Mouse (Mus musculus) frontal cortex, postnatal 36 days (tissue): Measurements from ENCODE around the gene C330007P06Rik.
A peak's percentile ranks its signal among the peaks of the same experiment; 100 is the strongest.

Source experiments
- DNase-seq, 2 experiments: peaks; one replicate each; pipeline ENCODE4 v3.0.0; 2022; ENCODE audit warnings: low spot score in 2 of 2

The C330007P06Rik gene

DNA sequence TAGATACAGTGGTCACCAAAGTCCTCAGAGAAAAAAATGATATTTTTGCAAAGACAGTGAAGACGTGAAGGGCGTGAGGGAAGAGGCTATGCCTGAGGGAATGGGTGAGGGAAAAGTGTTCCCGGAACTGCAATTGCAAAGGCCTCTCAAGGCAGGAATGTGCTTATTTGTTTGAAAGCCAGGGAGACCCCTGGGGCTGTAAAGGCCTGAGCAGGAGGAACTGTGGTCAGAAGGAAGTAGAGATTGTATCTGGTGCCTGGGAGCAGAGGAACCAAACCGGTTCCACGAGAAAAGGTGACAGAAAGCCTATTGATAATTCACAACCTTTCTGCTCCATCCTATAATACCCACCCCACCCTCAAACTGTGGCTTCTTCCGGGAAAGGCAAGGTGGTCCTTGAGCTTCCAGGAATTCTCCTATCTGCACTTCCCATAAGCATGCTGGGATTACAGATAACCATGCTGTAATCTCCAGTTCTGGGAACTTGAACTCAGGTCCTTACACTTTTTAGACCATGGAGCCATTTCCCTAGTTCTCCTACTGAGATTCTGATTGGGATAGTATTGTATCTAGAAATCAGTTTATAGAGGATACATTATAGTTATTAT is 36.7 kb downstream of the C330007P06Rik start:
- DNase-seq, result no peak

GRCm38 (mm10) chrX:36833397-36834084 is 40.4 kb downstream of the C330007P06Rik start:
- peak; percentile 50 to 57 for DNase-seq

GRCm38 (mm10) chrX:36831632-36832031 is 42.3 kb downstream of the C330007P06Rik start:
- DNase-seq, result no peak

- no peak for DNase-seq
Measured at GRCm38 (mm10) chrX:36830271-36830670, 43.6 kb downstream of the C330007P06Rik start.

- DNase-seq, result no peak
Measured at GRCm38 (mm10) chrX:36826873-36827272, 47.0 kb downstream of the C330007P06Rik start.

DNA sequence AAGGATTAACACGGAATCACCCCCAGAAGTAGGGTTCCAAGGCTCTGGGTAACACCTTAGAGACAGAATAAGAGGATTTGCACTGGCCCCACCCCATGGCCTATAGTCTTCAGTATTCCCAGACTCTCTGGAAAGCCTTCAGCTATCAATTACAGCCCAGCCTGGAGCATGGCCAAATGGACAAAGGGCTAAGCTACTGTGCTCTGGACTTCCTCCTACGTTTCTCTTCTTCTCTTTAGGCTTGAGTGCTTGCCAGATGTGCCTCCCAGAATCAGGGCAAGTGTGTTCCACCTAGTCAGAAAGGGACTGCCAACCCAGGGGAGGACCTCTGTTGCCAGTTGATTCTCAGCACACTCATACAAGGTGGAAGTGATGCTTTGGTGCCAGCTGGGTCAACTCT is 48.9 kb downstream of the C330007P06Rik start:
- no peak for DNase-seq

- DNase-seq, result no peak
Measured at GRCm38 (mm10) chrX:36823932-36824711, 49.8 kb downstream of the C330007P06Rik start.

DNA sequence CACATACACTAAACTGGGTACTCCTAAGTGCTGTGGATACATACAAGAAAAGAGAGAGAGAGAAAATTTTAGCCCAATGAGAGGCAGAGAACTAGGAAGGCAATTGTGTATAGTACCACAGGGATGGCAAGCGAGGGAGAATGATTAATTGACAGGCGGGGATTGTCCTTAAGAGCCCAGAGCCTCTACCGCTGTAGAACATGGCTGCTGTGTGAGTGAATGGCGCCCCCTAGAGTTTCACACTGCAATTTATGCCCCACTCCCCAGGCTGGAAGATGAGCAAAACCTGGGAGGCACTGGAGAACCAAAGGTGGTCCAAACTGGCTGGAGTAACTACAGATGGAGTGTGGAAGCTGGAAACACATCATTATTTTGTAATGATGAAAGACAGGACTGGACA is 53.7 kb downstream of the C330007P06Rik start:
- DNase-seq, result no peak

DNA sequence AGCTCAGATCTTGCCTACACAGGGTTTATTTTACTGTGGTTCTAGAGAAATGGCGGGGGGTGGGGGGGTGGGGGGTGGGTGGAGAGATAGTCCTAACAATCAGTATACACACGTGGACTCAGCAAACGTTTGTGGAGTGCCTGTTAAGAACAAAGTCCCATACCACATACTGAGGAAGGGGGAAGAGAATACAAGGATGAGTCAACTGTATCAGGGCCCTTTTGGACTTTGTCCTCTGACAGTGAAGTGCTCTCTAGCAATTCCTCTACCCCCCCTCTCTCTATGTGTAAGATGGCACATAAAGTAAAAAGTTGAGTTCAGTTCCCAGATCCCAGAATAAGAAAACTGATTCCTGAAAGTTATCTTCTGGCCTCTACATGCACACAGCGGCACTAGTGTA is 54.3 kb downstream of the C330007P06Rik start:
- DNase-seq, result no peak

DNA sequence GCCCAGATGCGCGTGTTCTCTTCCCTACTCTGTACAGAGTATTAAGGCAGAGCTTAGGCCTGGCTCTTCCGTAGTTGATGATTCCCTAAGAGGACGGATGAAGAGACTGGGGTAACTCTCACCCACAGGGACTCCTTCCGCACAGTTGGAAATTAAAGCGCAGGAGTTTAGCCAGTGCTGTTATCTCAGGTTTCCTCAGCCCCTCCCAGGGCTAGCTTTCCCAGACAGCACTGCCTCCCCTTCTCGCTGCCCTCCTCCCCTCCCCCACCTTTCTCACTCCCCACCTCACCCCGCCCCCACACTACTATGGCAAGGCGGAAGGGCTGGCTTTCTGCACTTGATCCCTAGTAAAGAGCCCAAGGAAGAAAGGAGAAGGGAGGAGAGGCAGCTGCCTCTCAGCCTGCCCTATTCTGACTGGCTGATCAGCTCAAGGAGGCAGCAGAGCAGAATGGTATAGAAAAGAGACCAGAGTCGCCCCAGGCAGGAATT is 56.9 kb downstream of the C330007P06Rik start:
- DNase-seq, result no peak

- no peak for DNase-seq
Measured at GRCm38 (mm10) chrX:36816368-36816899, 57.5 kb downstream of the C330007P06Rik start.

DNA sequence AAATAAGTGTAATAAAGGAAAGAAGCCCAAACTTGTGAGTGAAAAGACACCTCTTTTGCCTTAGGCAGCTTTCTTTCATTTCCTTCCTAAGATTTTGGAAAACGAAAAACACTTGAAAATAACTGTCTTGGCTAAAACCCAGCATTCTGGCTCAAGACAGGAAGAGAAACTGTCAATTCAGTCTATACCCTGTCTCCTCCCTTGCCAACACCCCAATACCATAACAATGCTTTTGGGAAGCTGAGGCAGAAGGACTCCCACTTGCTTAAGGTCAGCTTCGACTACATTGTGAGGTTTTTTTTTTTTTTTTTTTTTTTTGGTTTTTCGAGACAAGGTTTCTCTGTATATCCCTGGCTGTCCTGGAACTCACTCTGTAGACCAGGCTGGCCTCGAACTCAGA is 58.5 kb downstream of the C330007P06Rik start:
- no peak for DNase-seq

DNA sequence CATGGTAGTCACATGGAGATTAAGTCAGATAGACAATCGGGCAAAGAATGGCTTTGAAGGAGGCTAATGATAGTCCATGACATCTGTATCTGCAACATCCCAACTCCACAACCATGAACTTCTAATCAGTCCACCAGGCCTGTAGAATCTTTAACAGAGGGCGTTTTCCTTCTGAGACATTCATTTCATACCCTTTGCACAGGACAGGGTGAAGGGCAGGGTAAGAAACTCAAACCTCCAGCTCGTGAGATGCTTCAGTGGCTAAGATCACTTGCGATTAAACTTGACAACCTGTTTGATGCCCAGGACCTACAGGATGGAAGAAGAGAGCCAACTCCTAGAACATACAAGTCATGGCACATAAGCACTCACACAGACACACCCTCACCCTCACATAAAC is 58.9 kb downstream of the C330007P06Rik start:
- DNase-seq, result no peak

- DNase-seq, result no peak
Measured at GRCm38 (mm10) chrX:36814161-36814836, 59.6 kb downstream of the C330007P06Rik start.

DNA sequence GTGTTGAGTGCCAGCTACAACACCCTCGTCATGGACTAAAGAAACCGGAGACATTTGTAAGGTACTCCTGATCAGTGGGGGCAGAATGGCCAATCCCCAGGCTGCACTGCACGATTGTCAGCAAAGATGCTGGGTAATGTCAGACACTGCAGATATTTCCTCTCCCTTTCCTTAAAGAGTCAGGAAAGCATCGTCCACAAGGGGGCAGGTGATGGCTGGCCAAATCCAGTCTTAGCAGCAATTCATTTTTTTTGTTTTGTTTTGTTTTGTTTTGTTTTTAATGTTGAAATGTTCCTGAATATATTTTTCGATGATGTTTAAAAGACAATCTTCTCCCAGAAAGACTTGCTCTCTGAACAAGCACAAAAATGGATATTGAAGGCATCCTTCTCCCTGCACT is 62.5 kb downstream of the C330007P06Rik start:
- no peak for DNase-seq

- no peak for DNase-seq
Measured at GRCm38 (mm10) chrX:36808318-36808683, 65.6 kb downstream of the C330007P06Rik start.

DNA sequence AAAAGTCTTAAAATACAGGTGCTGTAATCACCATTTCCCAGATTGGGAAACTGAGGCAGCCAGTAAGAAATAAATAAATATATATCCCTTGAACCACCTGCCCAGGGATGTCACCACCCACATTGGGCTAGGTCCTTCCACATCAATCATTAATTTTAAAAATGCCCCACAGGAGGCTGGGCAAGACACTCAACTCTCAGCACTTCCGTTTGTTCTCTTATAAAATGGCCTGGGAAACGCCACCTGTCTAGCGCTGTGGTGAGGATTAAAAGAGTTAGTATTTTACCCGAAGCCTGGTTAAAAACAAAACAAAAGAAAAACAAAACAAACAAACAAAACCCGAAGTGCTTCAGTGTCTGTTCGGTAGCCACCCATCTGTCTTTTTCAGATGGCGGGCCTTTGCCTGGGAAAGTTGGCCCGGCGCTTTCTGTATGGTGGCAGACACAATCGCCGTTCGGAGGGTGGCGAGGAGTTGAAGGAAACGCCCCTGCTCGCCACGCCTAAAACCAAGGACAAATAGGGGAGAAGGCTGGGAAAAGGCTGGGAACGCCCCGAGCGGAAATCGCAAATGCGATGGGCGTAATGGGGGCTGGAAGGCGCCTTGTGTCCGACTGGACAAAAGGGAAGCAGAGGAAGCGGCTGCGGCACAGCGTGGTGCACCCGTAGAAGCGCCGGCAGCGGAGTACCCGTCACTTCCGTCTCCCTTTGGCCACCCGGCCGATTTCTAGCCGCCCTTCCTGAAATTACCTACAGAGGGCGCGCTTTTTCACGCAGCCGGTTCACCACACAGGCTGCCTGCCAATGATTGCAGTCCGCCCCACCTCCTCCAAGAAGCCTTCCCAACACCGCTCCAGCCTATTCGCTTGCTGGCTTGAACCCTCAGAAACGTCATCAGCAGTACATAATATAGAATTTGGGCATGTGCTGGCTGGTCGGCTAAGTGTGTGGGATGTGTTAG is 66.3 kb downstream of the C330007P06Rik start:
- peak; percentile 86 to 89 for DNase-seq

DNA sequence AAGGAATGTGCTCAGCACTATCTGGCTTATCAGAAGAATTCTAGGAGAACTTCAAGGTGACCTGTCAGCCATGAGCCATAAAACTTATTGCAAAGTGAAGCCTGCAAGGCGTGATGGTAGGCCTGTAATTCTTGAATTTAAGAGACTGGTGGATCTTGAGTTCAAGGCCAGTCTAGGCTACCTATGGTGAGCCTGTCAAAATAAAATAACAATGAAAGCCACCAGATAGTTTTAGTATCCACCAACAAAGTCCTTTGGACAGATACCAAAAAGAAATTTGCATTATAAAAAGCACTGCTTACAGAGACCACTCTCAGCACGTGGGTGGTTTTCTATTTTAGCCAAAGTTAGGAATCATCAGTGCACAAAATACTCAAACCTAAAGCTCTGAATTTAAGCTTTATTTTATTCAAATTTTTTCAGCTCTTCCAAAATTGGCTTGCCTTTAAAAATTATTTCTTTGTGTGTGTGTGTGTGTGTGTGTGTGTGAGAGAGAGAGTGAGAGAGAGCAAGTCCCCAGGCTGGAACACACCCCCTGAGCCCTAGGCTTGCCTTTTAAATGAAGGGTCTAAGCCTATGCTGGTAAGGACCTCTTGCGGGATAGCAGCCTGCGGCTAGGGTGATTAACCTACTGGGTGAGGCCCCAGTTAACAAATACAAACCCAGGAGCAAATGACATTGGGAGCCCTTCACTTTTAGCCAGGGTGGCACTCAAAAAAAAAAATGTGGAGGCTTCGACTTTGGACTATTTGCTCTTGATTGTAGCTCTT is 68.3 kb downstream of the C330007P06Rik start:
- DNase-seq, result no peak

DNA sequence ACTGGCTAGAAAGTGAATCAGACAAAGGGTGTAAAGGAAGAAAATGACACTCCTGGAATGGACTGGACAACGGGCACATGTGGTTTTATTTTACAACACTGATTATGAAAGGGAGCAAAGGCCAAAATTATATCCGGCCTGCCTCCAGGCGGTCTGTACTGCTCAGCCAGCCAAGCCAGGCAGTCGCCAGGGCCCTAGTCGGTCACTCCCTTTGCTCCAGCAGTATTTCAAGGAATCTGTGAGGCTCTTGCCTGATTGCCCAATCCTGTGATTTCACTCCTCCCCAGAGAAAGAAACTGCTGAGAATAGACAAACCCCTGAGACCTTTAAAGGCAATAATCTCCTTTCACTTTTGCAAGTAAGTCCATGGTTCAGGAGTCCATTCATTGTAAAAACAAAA is 69.7 kb downstream of the C330007P06Rik start:
- DNase-seq, result no peak

GRCm38 (mm10) chrX:36803189-36803588 is 70.7 kb downstream of the C330007P06Rik start:
- no peak for DNase-seq
